Mouse (Mus musculus) mouse embryonic stem cell (cell line): ENCODE data around the gene Tpbpb.
"Not testable (repeated sequence)": the region's sequence is repeated elsewhere in the genome, so short reads cannot be mapped to it uniquely, and the experiment has no call there.

Experiments
- in situ Hi-C, 2 experiments: fragments of 300-500 bp; cut with MboI; formaldehyde crosslinking; loops; 1 replicate in 1 of 2; 3 replicates in 1 of 2; pipeline ENCODE4 v1.14.3; 2019 to 2020; ENCODE audit warnings: low sequenced_read_pairs in 2 of 2, low pct_unique_long_range_greater_than_20kb in 1 of 2, mixed read lengths in 1 of 2; ENCODE audit not compliant: unreplicated experiment in 1 of 2

Tpbpb gene

DNA sequence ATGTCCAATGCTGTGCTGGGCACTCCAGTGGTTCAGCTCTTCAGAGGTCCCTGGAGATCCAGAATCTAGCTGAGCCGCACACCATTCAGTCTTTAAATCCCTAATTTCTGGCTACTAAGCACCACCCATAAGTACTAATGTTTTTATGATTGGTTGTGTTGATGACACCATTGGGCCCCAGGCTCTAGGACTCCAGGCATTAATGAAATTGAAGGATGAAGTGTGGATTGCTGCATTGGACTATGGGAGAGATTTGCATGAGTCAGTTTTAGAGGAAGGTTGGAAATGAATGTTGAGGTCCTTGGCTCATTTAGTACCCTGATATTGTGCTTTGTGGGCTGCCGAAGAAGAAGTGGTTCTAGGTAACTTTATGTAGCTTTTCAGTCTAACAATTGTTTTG, at the start of gene Tpbpb:
Gene Tpbpb (minus strand): TSS at position 101 of the 400 bp plus-strand sequence.
- in situ Hi-C loops = not testable (repeated sequence)

- in situ Hi-C loops = not testable (repeated sequence)
These were observed 37.2 kb upstream of the Tpbpb start, which contains the start of gene Tpbpa for GRCm38 (mm10) chr13:60941884-60942283. Gene Tpbpa (minus strand): TSS chr13:60941984.

- in situ Hi-C loops = no loop called here
These were observed 31.8 kb upstream of the Tpbpb start, which contains the start of the genes Gm49391 and Ctla2a for GRCm38 (mm10) chr13:60936500-60936901. Gene Gm49391 (minus strand): TSS chr13:60936571. Gene Ctla2a (minus strand): TSS chr13:60936625.

GRCm38 (mm10) chr13:60935490-60935889, 30.8 kb upstream of the Tpbpb start, which contains the start of gene Gm49393:
Gene Gm49393 (minus strand): TSS chr13:60935590.
- in situ Hi-C loops = not testable (repeated sequence)

- in situ Hi-C loops = no loop called here
These were observed 7.4 kb downstream of the Tpbpb start, which contains the start of gene Ctla2b for GRCm38 (mm10) chr13:60897328-60897727. Gene Ctla2b (minus strand): TSS chr13:60897447.

DNA sequence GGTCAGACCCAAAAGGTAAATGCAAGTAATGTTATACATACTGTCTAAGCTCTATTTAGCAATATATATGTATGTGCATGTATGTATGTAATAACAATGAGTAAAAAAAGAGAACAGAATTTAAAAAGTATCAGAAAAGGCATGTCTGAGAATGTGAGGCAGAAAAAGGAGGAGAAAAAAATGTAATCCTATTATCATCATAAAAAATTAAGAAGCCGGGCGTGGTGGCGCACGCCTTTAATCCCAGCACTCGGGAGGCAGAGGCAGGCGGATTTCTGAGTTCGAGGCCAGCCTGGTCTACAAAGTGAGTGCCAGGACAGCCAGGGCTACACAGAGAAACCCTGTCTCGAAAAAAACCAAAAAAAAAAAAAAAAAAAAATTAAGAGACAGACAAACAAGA, 7.9 kb downstream of the Tpbpb start, which contains the start of gene Gm49392:
Gene Gm49392 (minus strand): TSS at position 101 of the 400 bp plus-strand sequence.
- in situ Hi-C loops = not testable (repeated sequence)

- in situ Hi-C loops = no loop called here
These were observed 9.1 kb downstream of the Tpbpb start for GRCm38 (mm10) chr13:60895406-60896160.

GRCm38 (mm10) chr13:60892301-60892700, 12.4 kb downstream of the Tpbpb start:
- in situ Hi-C loops = no loop called here

GRCm38 (mm10) chr13:60864281-60864680, 40.4 kb downstream of the Tpbpb start, which contains the start of gene 4930486L24Rik:
Gene 4930486L24Rik (minus strand): TSS chr13:60864475.
- in situ Hi-C loops = no loop called here
